Mouse (Mus musculus) urinary bladder, adult 18-20 months (tissue): ENCODE measurements around the gene Hdac11.

Experiments used
- DNase-seq, 2 experiments: peaks; one replicate each; pipeline ENCODE4 v3.0.0; 2022; ENCODE audit warnings: low spot score in 2 of 2, mixed read lengths in 2 of 2

The Hdac11 gene

GRCm38 (mm10) chr6:91137343-91137956 is 19.0 kb upstream of the Hdac11 start:
- no peak for DNase-seq

GRCm38 (mm10) chr6:91139846-91140245 is 16.6 kb upstream of the Hdac11 start:
- DNase-seq, result peak; percentile 48 to 49

- DNase-seq, result no peak
Measured at GRCm38 (mm10) chr6:91145056-91145455, 11.4 kb upstream of the Hdac11 start.

GRCm38 (mm10) chr6:91145572-91145971 is 10.9 kb upstream of the Hdac11 start:
- no peak for DNase-seq

- DNase-seq, result no peak
Measured at GRCm38 (mm10) chr6:91146443-91147151, 9.9 kb upstream of the Hdac11 start.

GRCm38 (mm10) chr6:91147152-91147770 is 9.2 kb upstream of the Hdac11 start:
- DNase-seq, result no peak

GRCm38 (mm10) chr6:91152892-91153548 is 3.4 kb upstream of the Hdac11 start:
- no peak for DNase-seq

GRCm38 (mm10) chr6:91153549-91154064 is 2.9 kb upstream of the Hdac11 start:
- no peak for DNase-seq

- DNase-seq, result no peak
Measured at GRCm38 (mm10) chr6:91154685-91155084, 1.8 kb upstream of the Hdac11 start.

GRCm38 (mm10) chr6:91155286-91155685 is 1.2 kb upstream of the Hdac11 start:
- DNase-seq, result no peak

GRCm38 (mm10) chr6:91156062-91156461 is 403 bp upstream of the Hdac11 start:
- DNase-seq, result no peak

GRCm38 (mm10) chr6:91157237-91157570 is 739 bp downstream of the Hdac11 start:
- DNase-seq, result no peak

GRCm38 (mm10) chr6:91159047-91159446 is 2.6 kb downstream of the Hdac11 start:
- DNase-seq, result no peak

GRCm38 (mm10) chr6:91160399-91160798 is 3.9 kb downstream of the Hdac11 start:
- DNase-seq, result peak in 1 of 2 experiments; percentile 52

- no peak for DNase-seq
Measured at GRCm38 (mm10) chr6:91160976-91161375, 4.5 kb downstream of the Hdac11 start.

GRCm38 (mm10) chr6:91161506-91162235 is 5.2 kb downstream of the Hdac11 start:
- no peak for DNase-seq

GRCm38 (mm10) chr6:91162314-91162713 is 5.8 kb downstream of the Hdac11 start:
- DNase-seq, result no peak

GRCm38 (mm10) chr6:91163195-91163911 is 6.9 kb downstream of the Hdac11 start:
- no peak for DNase-seq

GRCm38 (mm10) chr6:91164584-91164983 is 8.1 kb downstream of the Hdac11 start:
- no peak for DNase-seq

GRCm38 (mm10) chr6:91165210-91165609 is 8.7 kb downstream of the Hdac11 start:
- DNase-seq, result peak in 1 of 2 experiments; percentile 45

GRCm38 (mm10) chr6:91167828-91168227 is 11.4 kb downstream of the Hdac11 start:
- no peak for DNase-seq
